Mouse (Mus musculus): Measurements from ENCODE around the gene Immt. TPM values are rescaled to one million over a fixed set of nuclear protein-coding genes. Genes with fewer than 3 reads are reported as not detected.
A peak's percentile ranks its signal among the peaks of the same experiment; 100 is the strongest.
"Not testable (repeated sequence)": the region's sequence is repeated elsewhere in the genome, so short reads cannot be mapped to it uniquely, and the experiment has no call there.

The Immt gene
- polyA plus RNA-seq, 1 experiment from 2014 or later = 107 TPM

DNA sequence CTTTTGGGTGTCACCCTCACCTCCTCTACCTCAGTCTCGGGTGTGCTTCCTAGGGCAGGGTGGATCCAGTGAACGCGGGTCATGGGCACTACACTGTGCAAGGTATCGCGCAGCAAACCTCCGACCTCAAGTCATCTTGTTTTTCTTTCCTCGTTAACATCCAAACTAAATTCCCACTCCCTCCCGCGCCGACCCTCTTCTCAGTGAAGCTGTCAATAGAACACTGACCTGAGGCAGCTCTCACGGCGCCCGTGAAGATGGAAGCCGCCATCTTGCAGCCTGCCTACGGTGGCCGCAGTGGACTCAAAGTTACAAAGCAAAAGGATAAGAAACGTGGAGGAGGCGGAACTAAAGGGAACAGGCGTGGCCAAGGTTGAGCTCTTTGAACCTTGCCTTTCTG is 7.6 kb upstream of the Immt start:
- peaks cover 5% of the 10 kb centered on the region for H3K36me3 ChIP-seq (ENCODE audit: inconsistent target)
- peak overlapping the region; percentile 22; the same call in 1 of the 2 replicates for H3K27ac ChIP-seq
- H3K4me3 ChIP-seq (ENCODE audit: inconsistent target) = peak overlapping the region; percentile 97
- H3K79me2 ChIP-seq (ENCODE audit: inconsistent target) = peaks cover 40% of the 10 kb centered on the region
- 0% methylated on average over 19 of the region's 19 CpGs for WGBS (ENCODE audit: missing documents)

DNA sequence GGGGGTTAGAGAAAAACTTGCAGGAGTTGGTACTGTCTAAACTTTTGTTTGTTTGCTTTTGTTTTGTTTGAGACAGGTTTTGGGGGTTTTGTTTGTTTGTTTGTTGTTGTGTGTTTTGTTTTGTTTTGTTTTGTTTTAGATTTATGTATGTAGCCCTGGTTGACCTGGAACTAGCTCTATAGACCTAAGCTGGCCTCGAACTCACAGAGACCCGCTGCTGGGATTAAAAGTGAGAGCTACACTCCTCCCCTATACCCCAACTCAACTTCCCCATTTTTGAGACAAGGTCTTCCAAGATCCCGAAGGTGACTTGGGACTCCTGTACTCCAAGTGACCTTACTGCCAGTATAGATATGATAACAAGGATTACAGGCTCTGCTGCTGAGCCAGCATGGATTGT is 7.2 kb upstream of the Immt start:
- WGBS (ENCODE audit: missing documents) = 12% methylated on average over 3 of the region's 3 CpGs
- Histone ChIP-seq H3K4me3 (ENCODE audit: inconsistent target) (peak overlapping the region; percentile 97), H3K27ac (peak overlapping the region; percentile 22; the same call in 1 of the 2 replicates), H3K36me3 (ENCODE audit: inconsistent target) (no peaks in the 10 kb centered on the region), H3K79me2 (ENCODE audit: inconsistent target) (peaks cover 40% of the 10 kb centered on the region)

DNA sequence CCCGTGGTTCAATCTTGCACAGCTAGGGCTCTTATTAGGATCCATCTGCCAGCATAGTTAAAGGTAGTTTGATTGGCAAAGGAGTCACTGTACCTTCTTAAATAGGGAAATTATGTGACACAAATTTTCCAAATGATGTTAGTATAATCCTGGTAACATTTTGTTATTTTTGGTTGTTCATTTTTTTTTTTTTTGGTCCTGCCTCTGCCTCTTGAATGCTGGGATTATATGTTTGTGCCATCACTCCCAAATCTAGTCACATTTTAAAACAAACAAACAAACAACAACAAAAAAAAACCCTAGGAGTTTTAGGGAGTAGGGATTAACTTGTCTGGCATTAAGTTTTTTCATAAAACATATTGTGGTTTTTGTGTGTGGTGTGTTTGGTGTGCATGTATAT is 4.3 kb upstream of the Immt start, which contains the start of gene Mrpl35:
Mrpl35 (minus strand) TSS at position 101 of the 400 bp plus-strand sequence.
- peaks cover 18% of the 10 kb centered on the region for H3K79me2 ChIP-seq (ENCODE audit: inconsistent target)
- no peaks in the 10 kb centered on the region for H3K36me3 ChIP-seq (ENCODE audit: inconsistent target)
- H3K4me3 ChIP-seq (ENCODE audit: inconsistent target) = no peak within 1 kb of the TSS
- no peak within 1 kb of the TSS for H3K27ac ChIP-seq
- 25% methylated on average over 1 of the region's 1 CpGs for WGBS (ENCODE audit: missing documents)

DNA sequence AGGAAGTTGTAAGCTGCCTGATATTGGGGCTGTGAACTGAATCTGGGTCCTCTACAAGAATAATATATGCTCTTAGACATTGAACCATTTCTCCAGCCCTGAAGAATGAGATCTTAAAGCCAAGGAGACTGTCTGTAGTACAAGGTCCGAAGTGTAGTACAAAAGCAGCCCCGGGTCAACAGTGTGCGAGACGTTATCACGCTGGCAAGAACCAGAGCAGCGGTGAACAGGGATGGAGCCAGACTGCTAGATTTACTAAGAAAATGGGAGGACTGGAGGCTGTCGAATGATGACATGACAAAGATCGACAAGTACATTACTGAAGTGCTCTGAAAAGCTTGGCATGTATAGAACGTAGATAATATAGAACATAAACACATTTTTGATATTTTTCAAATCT is 1.4 kb upstream of the Immt start:
- no peak overlapping the region for H3K27ac ChIP-seq
- peak overlapping the region; percentile 73; the same call in 1 of the 2 replicates for H3K4me3 ChIP-seq (ENCODE audit: inconsistent target)
- 92% methylated on average over 9 of the region's 9 CpGs for WGBS (ENCODE audit: missing documents)
- H3K79me2 ChIP-seq (ENCODE audit: inconsistent target) = peaks cover 31% of the 10 kb centered on the region
- no peaks in the 10 kb centered on the region for H3K36me3 ChIP-seq (ENCODE audit: inconsistent target)

DNA sequence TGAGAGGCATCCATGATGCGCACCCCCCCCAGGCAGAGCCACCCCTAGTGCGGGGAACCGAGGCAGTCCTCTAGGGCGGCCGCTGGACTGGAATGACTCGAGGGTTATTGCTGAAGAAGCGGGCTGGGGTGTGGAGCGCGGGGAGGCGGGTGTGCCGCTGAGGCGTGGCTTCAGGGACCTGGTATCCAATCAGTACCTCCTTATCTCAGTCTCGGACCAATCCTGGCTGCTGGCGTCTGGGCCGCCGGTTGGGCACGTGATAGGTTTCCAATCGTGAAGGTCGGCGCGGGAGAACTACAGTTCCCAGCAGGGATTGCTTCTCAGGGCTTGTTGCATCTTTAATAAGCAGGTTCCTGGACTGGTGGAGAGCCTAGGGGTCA is 440 bp downstream of the Immt start:
- peak overlapping the region; percentile 73 for H3K4me3 ChIP-seq (ENCODE audit: inconsistent target)
- WGBS (ENCODE audit: missing documents) = 0% methylated on average over 18 of the region's 21 CpGs
- H3K36me3 ChIP-seq (ENCODE audit: inconsistent target) = no peaks in the 10 kb centered on the region
- H3K27ac ChIP-seq = peak overlapping the region; percentile 66
- peaks cover 49% of the 10 kb centered on the region for H3K79me2 ChIP-seq (ENCODE audit: inconsistent target)

DNA sequence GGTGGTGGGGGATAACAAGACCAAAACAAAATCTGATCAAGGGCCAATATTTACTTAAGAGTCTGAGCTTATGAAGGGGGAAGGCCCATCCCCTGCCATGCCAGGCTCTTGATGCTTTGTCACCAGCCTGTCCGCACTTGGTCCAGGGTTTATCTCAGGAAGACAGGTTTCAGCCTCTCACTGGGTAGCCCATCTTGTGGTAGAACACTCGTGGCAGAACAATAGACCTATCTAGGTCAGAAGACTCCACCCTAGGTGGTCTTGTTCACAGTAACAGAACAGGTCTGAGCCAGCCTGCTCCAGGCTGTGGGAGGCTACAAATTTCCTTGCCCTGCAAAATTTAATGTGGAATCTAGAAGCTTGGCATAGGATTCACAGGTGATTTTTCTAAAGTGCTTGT is 5.7 kb downstream of the Immt start:
- no peak overlapping the region for H3K27ac ChIP-seq
- H3K36me3 ChIP-seq (ENCODE audit: inconsistent target) = no peaks in the 10 kb centered on the region
- WGBS (ENCODE audit: missing documents) = 75% methylated on average over 2 of the region's 2 CpGs
- H3K79me2 ChIP-seq (ENCODE audit: inconsistent target) = peaks cover 100% of the 10 kb centered on the region
- H3K4me3 ChIP-seq (ENCODE audit: inconsistent target) = no peak overlapping the region

DNA sequence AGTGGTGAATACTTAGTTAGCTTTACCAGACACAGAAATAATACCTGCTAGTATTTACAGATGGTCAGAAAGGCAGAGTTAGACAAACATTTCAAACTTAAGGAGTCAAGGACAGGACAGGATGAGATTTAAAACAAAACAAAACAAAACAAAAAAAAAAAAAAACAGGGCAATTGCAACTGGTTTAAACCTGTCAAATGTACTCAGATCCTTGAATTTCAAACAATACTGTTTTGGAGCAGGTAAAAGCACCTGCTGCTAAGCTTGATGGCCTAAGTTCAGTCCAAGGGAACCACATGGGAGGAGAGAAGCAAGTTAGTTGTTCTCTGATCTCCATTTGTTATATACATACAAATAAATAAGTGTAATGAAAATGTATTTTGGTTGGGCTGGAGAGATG is 8.7 kb downstream of the Immt start:
- H3K27ac ChIP-seq = no peak overlapping the region
- no peak overlapping the region for H3K4me3 ChIP-seq (ENCODE audit: inconsistent target)
- peaks cover 97% of the 10 kb centered on the region for H3K79me2 ChIP-seq (ENCODE audit: inconsistent target)
- no peaks in the 10 kb centered on the region for H3K36me3 ChIP-seq (ENCODE audit: inconsistent target)

DNA sequence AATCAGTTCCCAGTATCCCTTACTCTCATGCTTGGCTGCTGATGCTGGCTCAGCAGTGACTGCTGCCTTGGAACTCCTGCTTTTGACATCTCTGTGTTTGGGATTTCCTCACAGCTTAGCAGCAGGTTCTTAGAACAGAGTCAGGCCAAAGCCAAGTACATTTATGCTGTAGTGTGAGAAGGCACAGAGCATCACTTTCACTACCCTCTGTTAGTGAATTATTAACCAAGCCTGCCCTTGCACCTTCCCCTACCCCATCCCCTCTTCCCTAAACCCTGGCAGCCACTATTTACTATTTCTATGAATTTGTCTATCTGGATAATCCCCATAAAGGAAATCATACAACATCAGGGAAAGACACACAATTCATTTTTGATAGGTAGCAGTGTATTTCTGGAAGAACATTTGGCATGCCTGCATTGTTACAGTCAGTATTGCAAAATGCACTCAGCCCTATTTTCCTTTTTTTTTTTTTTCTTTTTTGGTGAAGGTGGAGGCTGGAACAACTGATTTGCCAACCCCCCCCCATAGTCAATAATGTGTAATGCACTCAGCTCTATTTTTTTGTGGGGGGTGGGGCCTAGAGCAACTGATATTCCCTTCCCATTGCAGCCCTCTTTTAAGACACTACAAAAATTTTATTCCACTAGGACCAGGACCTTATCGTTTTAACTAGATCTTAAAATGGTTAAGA is 9.6 kb downstream of the Immt start:
- Histone ChIP-seq H3K27ac (no peak overlapping the region), H3K36me3 (ENCODE audit: inconsistent target) (no peaks in the 10 kb centered on the region), H3K79me2 (ENCODE audit: inconsistent target) (peaks cover 88% of the 10 kb centered on the region), H3K4me3 (ENCODE audit: inconsistent target) (no peak overlapping the region)
- 100% methylated on average over 1 of the region's 1 CpGs for WGBS (ENCODE audit: missing documents)

DNA sequence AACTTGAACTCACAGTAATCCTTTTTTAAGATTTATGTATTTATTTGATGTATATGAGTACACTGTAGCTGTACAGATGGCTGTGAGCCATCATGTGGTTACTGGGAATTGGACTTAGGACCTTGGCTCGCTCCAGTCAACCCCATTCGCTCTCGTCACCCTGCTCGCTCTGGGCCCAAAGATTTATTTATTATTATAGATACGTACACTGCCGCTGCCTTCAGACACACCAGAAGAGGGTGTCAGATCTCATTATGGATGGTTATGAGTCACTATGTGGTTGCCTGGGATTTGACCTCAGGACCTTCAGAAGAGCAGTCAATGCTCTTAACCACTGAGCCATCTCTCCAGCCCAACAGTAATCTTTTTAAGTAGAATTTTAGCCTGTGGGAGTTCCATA is 15.8 kb downstream of the Immt start:
- not testable (repeated sequence) for H3K4me3 ChIP-seq (ENCODE audit: inconsistent target); H3K27ac ChIP-seq
- Histone ChIP-seq H3K36me3 (ENCODE audit: inconsistent target) (peaks cover 21% of the 10 kb centered on the region; the same call in 1 of the 2 replicates), H3K79me2 (ENCODE audit: inconsistent target) (peaks cover 26% of the 10 kb centered on the region)
- 93% methylated on average over 6 of the region's 6 CpGs for WGBS (ENCODE audit: missing documents)

DNA sequence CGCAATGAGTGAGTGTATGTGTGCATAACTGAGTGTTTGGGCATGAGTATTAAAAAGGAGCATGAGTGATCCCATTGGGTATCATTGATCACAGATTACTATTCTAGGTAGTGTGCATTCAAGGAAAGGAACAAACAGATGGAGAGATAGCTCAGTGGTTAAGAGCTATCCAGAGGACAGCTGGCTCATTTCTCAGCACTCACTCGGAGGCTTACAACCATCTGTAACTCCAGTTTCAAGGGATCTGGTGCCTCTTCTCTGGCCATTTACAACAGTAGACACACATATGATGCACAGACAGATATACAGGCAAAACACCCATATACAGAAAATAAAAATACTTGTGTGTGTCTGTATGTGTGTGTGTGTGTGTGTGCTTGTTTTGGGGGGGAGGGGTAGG is 36.6 kb downstream of the Immt start:
- H3K79me2 ChIP-seq (ENCODE audit: inconsistent target) = no peaks in the 10 kb centered on the region
- 96% methylated on average over 2 of the region's 2 CpGs for whole genome bisulfite sequencing (ENCODE audit: missing documents)
- peaks cover 77% of the 10 kb centered on the region for H3K36me3 ChIP-seq (ENCODE audit: inconsistent target)

DNA sequence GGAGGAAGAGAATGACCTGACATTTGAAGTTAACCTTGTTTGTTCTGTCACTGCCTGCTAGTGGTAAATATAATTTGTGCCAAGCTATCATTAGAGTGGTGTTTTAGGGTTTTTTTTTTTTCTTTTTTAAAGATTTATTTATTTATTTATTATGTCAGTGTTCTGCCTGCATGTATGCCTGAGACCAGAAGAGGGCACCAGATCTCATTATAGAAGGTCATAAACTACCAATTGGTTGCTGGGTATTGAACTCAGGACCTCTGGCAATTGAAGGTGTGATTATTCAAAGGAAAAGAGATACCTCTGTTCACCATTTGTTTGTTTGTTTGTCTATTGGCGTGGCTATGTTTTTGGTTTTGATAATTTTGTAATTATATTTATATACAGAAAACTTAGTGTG is 37.7 kb downstream of the Immt start:
- WGBS (ENCODE audit: missing documents) = 100% methylated on average over 1 of the region's 1 CpGs
- Histone ChIP-seq H3K79me2 (ENCODE audit: inconsistent target) (no peaks in the 10 kb centered on the region), H3K27ac (no peak overlapping the region), H3K36me3 (ENCODE audit: inconsistent target) (peaks cover 78% of the 10 kb centered on the region), H3K4me3 (ENCODE audit: inconsistent target) (no peak overlapping the region)

More for the DNA sequence above, 36.6 kb downstream of the Immt start:
- Histone ChIP-seq H3K4me3 (ENCODE audit: inconsistent target) (no peak overlapping the region), H3K27ac (no peak overlapping the region)

DNA sequence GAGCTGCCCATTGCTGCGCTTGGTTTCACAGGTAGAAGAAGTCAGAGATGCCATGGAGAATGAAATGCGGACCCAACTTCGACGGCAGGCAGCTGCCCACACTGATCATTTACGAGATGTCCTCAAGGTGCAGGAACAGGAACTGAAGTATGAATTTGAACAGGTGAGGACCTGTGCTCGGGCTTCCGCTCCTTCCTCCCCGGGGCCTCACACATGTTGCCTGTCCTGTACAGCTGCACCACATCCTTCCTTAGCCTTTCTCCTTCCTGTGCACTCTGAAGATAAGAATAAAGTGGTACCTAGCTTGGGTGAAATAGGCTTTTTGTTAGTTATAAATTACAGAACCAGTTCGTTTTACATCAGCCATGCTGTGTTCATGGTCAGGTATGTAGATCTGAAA is 40.3 kb downstream of the Immt start:
- no peak overlapping the region for H3K4me3 ChIP-seq (ENCODE audit: inconsistent target)
- H3K27ac ChIP-seq = no peak overlapping the region
- peaks cover 77% of the 10 kb centered on the region for H3K36me3 ChIP-seq (ENCODE audit: inconsistent target)
- WGBS (ENCODE audit: missing documents) = 89% methylated on average over 9 of the region's 9 CpGs
- no peaks in the 10 kb centered on the region for H3K79me2 ChIP-seq (ENCODE audit: inconsistent target)

DNA sequence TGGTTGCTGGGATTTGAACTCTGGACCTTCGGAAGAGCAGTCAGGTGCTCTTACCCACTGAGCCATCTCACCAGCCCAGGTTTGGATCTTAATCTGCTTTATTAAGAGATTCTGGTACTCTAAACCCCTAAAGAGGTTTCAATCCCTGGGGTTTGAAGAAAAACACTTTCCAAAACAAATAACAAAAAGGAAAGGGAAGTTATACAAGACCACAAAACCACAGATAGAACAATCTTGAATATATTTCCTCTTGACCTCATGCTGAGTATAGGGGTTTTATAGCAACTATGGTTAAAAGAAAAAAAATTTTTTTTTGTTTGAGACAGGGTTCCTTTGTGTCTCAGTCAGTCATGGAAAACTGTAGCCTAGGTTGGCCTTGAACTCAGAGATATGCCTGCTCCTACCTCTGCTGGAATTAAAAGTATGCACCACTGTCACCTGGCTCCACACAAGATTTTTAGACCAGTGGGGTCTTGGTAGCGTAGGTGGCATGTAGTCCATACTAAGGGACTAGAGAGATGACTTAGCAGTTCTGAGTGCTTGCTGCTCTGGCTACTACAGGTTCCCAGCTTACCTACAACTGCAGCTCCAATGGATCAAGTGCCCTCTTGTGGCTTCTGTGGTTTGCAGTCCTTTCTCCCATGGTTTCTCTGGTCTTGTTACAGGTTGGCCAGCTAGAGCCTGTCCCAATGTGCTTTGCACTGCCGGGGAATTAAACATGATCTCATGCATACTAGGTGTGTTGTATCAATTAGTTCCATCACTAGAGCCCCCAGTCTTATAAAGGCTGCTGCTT is 47.0 kb downstream of the Immt start:
- Histone ChIP-seq H3K79me2 (ENCODE audit: inconsistent target) (no peaks in the 10 kb centered on the region), H3K27ac (no peak overlapping the region), H3K36me3 (ENCODE audit: inconsistent target) (peaks cover 61% of the 10 kb centered on the region), H3K4me3 (ENCODE audit: inconsistent target) (no peak overlapping the region)
- WGBS (ENCODE audit: missing documents) = 92% methylated on average over 3 of the region's 3 CpGs

DNA sequence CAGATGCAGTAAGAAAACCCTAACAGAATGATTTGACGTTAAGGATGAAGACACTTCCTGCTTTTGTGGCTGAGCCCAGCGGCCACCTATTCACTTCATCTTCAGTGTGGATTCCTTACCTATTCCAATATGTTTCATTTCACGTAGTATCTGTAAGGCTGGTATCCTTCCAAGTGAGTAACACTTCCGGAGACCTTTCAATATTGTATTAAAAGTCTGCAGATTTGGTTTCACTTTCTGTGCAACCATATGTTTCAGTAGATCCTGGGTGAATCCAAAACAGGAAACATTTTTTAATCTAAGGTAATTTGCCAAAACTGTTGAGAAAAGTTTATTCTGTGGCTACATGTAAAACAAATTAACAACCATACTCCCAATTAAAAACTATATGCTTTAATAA is 62.1 kb downstream of the Immt start:
- WGBS (ENCODE audit: missing documents) = 92% methylated on average over 4 of the region's 4 CpGs
- H3K27ac ChIP-seq = no peak overlapping the region
- peaks cover 96% of the 10 kb centered on the region for H3K36me3 ChIP-seq (ENCODE audit: inconsistent target)
- H3K79me2 ChIP-seq (ENCODE audit: inconsistent target) = no peaks in the 10 kb centered on the region
- H3K4me3 ChIP-seq (ENCODE audit: inconsistent target) = no peak overlapping the region

DNA sequence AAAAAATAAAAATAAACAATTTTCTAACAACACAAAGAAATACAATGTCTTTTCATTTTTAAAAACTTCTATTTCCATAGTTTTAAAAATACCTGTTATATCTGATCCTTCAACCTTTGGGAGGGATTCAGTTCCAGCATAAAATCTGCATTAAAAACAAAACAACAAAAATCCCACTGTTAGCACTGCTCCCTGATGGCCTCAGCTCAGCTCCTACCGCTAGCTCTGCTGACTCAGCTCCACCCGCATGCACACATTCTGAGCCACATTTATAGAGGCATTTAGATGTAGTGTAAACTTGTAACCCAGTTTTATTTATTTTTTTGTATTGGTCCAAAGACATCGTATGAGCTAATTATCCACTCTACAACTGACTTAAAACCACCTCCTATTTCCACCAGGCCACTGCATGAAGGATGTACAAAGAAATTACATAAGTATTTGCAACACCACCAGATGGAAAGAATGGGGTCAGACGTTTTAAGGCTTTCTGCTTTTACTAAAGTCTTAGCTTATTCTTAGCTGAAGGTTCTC is 76.6 kb downstream of the Immt start:
- 8% methylated on average over 4 of the region's 4 CpGs for WGBS (ENCODE audit: missing documents)
- peak overlapping the region; percentile 96; the same call in 1 of the 2 replicates for H3K27ac ChIP-seq
- peaks cover 24% of the 10 kb centered on the region for H3K36me3 ChIP-seq (ENCODE audit: inconsistent target)
- H3K79me2 ChIP-seq (ENCODE audit: inconsistent target) = peaks cover 57% of the 10 kb centered on the region
- H3K4me3 ChIP-seq (ENCODE audit: inconsistent target) = peak overlapping the region; percentile 81

Measured in macrophage (primary cell).